Mouse (Mus musculus): ENCODE measurements at regions not wholly inside any gene's neighbourhood (a gene's known extent, or its start where the extent isn't known, plus 50 kb on each side); places are given as distances from the start of the nearest gene placed in this dataset.

GRCm38 (mm10) chr15:97178286-97178685 lies 68.6 kb upstream of the Pced1b start:
- 59% methylated on average over 3 of the region's 3 CpGs for WGBS (ENCODE audit: insufficient replicate concordance)
- TF ChIP-seq CTCF (IDR thresholded peaks at IDR 0.05; ENCODE audit: low read depth) (no peak), EP300 (IDR thresholded peaks at IDR 0.05; ENCODE audit: low read depth) (no peak)
- no peak for DNase-seq (ENCODE audit: low read depth in 3 of 3, low spot score in 3 of 3)

GRCm38 (mm10) chr15:97177806-97178205 lies 69.1 kb upstream of the Pced1b start:
- H3K9ac ChIP-seq (replicated peaks) = no peak overlapping the region
- 50% methylated on average over 4 of the region's 4 CpGs for WGBS (ENCODE audit: insufficient replicate concordance)
- DNase-seq (ENCODE audit: low read depth in 3 of 3, low spot score in 3 of 3) (no peak), ATAC-seq (ENCODE audit: insufficient read depth) (no peak)
- no peak overlapping the region for H3K4me2 ChIP-seq (ENCODE audit: low read depth)
- no peaks in the 10 kb centered on the region for H3K36me3 ChIP-seq (replicated peaks; ENCODE audit: control insufficient read depth, insufficient read depth, low read depth)
- TF ChIP-seq EP300 (IDR thresholded peaks at IDR 0.05; ENCODE audit: low read depth) (no peak), CTCF (IDR thresholded peaks at IDR 0.05; ENCODE audit: low read depth) (no peak)
- no peaks in the 10 kb centered on the region for H3K27me3 ChIP-seq (ENCODE audit: control insufficient read depth, insufficient read depth, low read length)
- H3K4me3 ChIP-seq (ENCODE audit: insufficient read depth in 1 of 2, low read depth in 2 of 2, low read length in 2 of 2) = no peak overlapping the region
- H3K4me1 ChIP-seq (replicated peaks; ENCODE audit: control insufficient read depth in 2 of 2, insufficient read depth in 2 of 2, low read length in 1 of 2) = peaks cover 0 to 2% of the 10 kb centered on the region in 2 experiments; a peak in 1 of 4 replicates
- no peak overlapping the region for H3K27ac ChIP-seq
- no peaks in the 10 kb centered on the region for H3K9me3 ChIP-seq (ENCODE audit: control insufficient read depth, low read length)

More at GRCm38 (mm10) chr15:97178286-97178685, 68.6 kb upstream of the Pced1b start:
- no peaks in the 10 kb centered on the region for H3K9me3 ChIP-seq (ENCODE audit: control insufficient read depth, low read length)
- H3K36me3 ChIP-seq (replicated peaks; ENCODE audit: control insufficient read depth, insufficient read depth, low read depth) = no peaks in the 10 kb centered on the region
- no peak for ATAC-seq (ENCODE audit: insufficient read depth)
- peaks cover 0 to 2% of the 10 kb centered on the region in 2 experiments; a peak in 1 of 4 replicates for H3K4me1 ChIP-seq (replicated peaks; ENCODE audit: control insufficient read depth in 2 of 2, insufficient read depth in 2 of 2, low read length in 1 of 2)
- H3K4me3 ChIP-seq (ENCODE audit: insufficient read depth in 1 of 2, low read depth in 2 of 2, low read length in 2 of 2) = no peak overlapping the region
- H3K9ac ChIP-seq (replicated peaks) = no peak overlapping the region
- no peak overlapping the region for H3K27ac ChIP-seq
- H3K4me2 ChIP-seq (ENCODE audit: low read depth) = no peak overlapping the region
- no peaks in the 10 kb centered on the region for H3K27me3 ChIP-seq (ENCODE audit: control insufficient read depth, insufficient read depth, low read length)

- Histone ChIP-seq H3K27ac (no peak overlapping the region), H3K4me2 (ENCODE audit: low read depth) (no peak overlapping the region), H3K9me3 (ENCODE audit: control insufficient read depth, low read length) (no peaks in the 10 kb centered on the region), H3K9ac (replicated peaks) (no peak overlapping the region), H3K36me3 (replicated peaks; ENCODE audit: control insufficient read depth, insufficient read depth, low read depth) (no peaks in the 10 kb centered on the region), H3K4me1 (replicated peaks; ENCODE audit: control insufficient read depth in 2 of 2, insufficient read depth in 2 of 2, low read length in 1 of 2) (no peaks in the 10 kb centered on the region; a peak in 1 of 4 replicates), H3K27me3 (ENCODE audit: control insufficient read depth, insufficient read depth, low read length) (no peaks in the 10 kb centered on the region), H3K4me3 (ENCODE audit: insufficient read depth in 1 of 2, low read depth in 2 of 2, low read length in 2 of 2) (no peak overlapping the region)
- TF ChIP-seq EP300 (IDR thresholded peaks at IDR 0.05; ENCODE audit: low read depth) = no peak
- no peak for TF ChIP-seq CTCF (IDR thresholded peaks at IDR 0.05; ENCODE audit: low read depth)
- DNase-seq (ENCODE audit: low read depth in 3 of 3, low spot score in 3 of 3) (no peak), ATAC-seq (ENCODE audit: insufficient read depth) (no peak)
- WGBS (ENCODE audit: insufficient replicate concordance) = 30% methylated on average over 5 of the region's 5 CpGs
Observed at GRCm38 (mm10) chr15:97174989-97175388, 71.9 kb upstream of the Pced1b start.

- H3K9ac ChIP-seq (replicated peaks) = no peak overlapping the region
- no peak overlapping the region for H3K4me2 ChIP-seq (ENCODE audit: low read depth)
- no peaks in the 10 kb centered on the region for H3K36me3 ChIP-seq (replicated peaks; ENCODE audit: control insufficient read depth, insufficient read depth, low read depth)
- ATAC-seq (ENCODE audit: insufficient read depth) = no peak
- 73% methylated on average over 17 of the region's 17 CpGs for WGBS (ENCODE audit: insufficient replicate concordance)
- TF ChIP-seq CTCF (IDR thresholded peaks at IDR 0.05; ENCODE audit: low read depth) (no peak), EP300 (IDR thresholded peaks at IDR 0.05; ENCODE audit: low read depth) (no peak)
- H3K4me3 ChIP-seq (ENCODE audit: insufficient read depth in 1 of 2, low read depth in 2 of 2, low read length in 2 of 2) = no peak overlapping the region
- no peak for DNase-seq (ENCODE audit: low read depth in 3 of 3, low spot score in 3 of 3)
- no peaks in the 10 kb centered on the region; a peak in 1 of 4 replicates for H3K4me1 ChIP-seq (replicated peaks; ENCODE audit: control insufficient read depth in 2 of 2, insufficient read depth in 2 of 2, low read length in 1 of 2)
- no peaks in the 10 kb centered on the region for H3K9me3 ChIP-seq (ENCODE audit: control insufficient read depth, low read length)
- no peaks in the 10 kb centered on the region for H3K27me3 ChIP-seq (ENCODE audit: control insufficient read depth, insufficient read depth, low read length)
- H3K27ac ChIP-seq = no peak overlapping the region
Observed at GRCm38 (mm10) chr15:97173233-97173632, 73.7 kb upstream of the Pced1b start.

- Histone ChIP-seq H3K36me3 (replicated peaks; ENCODE audit: control insufficient read depth, insufficient read depth, low read depth) (no peaks in the 10 kb centered on the region), H3K9ac (replicated peaks) (no peak overlapping the region), H3K27me3 (ENCODE audit: control insufficient read depth, insufficient read depth, low read length) (no peaks in the 10 kb centered on the region), H3K4me2 (ENCODE audit: low read depth) (no peak overlapping the region), H3K27ac (no peak overlapping the region), H3K4me3 (ENCODE audit: insufficient read depth in 1 of 2, low read depth in 2 of 2, low read length in 2 of 2) (no peak overlapping the region), H3K9me3 (ENCODE audit: control insufficient read depth, low read length) (no peaks in the 10 kb centered on the region), H3K4me1 (replicated peaks; ENCODE audit: control insufficient read depth in 2 of 2, insufficient read depth in 2 of 2, low read length in 1 of 2) (no peaks in the 10 kb centered on the region)
- ATAC-seq (ENCODE audit: insufficient read depth) (no peak), DNase-seq (ENCODE audit: low read depth in 3 of 3, low spot score in 3 of 3) (no peak)
- TF ChIP-seq EP300 (IDR thresholded peaks at IDR 0.05; ENCODE audit: low read depth) = no peak
- TF ChIP-seq CTCF (IDR thresholded peaks at IDR 0.05; ENCODE audit: low read depth) = no peak
- WGBS (ENCODE audit: insufficient replicate concordance) = 55% methylated on average over 6 of the region's 6 CpGs
Observed at GRCm38 (mm10) chr15:97170074-97170473, 76.8 kb upstream of the Pced1b start.
